Mouse (Mus musculus) E14TG2a.4 (cell line): ENCODE data around the gene Rps9.

Source experiments
- CTCF ChIP-seq: conservative IDR thresholded peaks from 2 replicates; pipeline ENCODE4 v1.5.1; 2014; ENCODE audit warnings: low read length
- NANOG ChIP-seq: IDR thresholded peaks from 2 replicates; pipeline ENCODE4 v1.6.1; 2014; ENCODE audit warnings: borderline replicate concordance, low read length, mixed read lengths
- POU5F1 ChIP-seq: IDR thresholded peaks from 2 replicates; pipeline ENCODE4 v1.6.1; 2014; ENCODE audit warnings: low read length, borderline replicate concordance

- TF ChIP-seq CTCF (no peak), POU5F1 (no peak), NANOG (no peak)
Observed at GRCm38 (mm10) chr7:3707568-3708413, 4.0 kb downstream of the Rps9 start.
